Mouse (Mus musculus) neural tube, embryonic 13.5 days (tissue): ENCODE measurements at regions not wholly inside any gene's neighbourhood (a gene's known extent, or its start where the extent isn't known, plus 50 kb on each side); places are given as distances from the start of the nearest gene placed in this dataset.

ENCODE experiments used
- ATAC-seq: fragments of 200-750 bp; cut with Nextera tagmentation; 2 replicates; pipeline ENCODE4 v1.8.0; 2017; ENCODE audit warnings: low read depth, mild to moderate bottlenecking, moderate TSS enrichment, moderate library complexity
- H3K27ac ChIP-seq: fragments of 300-500 bp; sonication (generic); replicated peaks from 2 replicates; pipeline ENCODE4 v1.5.1; 2015; ENCODE audit warnings: moderate library complexity, mild to moderate bottlenecking, inconsistent platforms
- H3K27me3 ChIP-seq: fragments of 300-500 bp; sonication (generic); 2 replicates; pipeline ENCODE4 v1.6.1; 2015; ENCODE audit warnings: mild to moderate bottlenecking, inconsistent platforms
- H3K36me3 ChIP-seq: fragments of 300-500 bp; sonication (generic); 2 replicates; pipeline ENCODE4 v1.6.1; 2015; ENCODE audit warnings: mild to moderate bottlenecking, inconsistent platforms
- H3K4me1 ChIP-seq: fragments of 300-500 bp; sonication (generic); replicated peaks from 2 replicates; pipeline ENCODE4 v1.6.1; 2015; ENCODE audit warnings: inconsistent platforms
- H3K4me2 ChIP-seq: fragments of 300-500 bp; sonication (generic); 2 replicates; pipeline ENCODE4 v1.6.1; 2015; ENCODE audit warnings: inconsistent platforms, mild to moderate bottlenecking, moderate library complexity
- H3K4me3 ChIP-seq: fragments of 300-500 bp; sonication (generic); 2 replicates; pipeline ENCODE4 v1.5.1; 2015; ENCODE audit warnings: mild to moderate bottlenecking, inconsistent platforms
- H3K9ac ChIP-seq: fragments of 300-500 bp; sonication (generic); 2 replicates; pipeline ENCODE4 v1.6.1; 2015; ENCODE audit warnings: moderate library complexity, mild to moderate bottlenecking, inconsistent platforms
- H3K9me3 ChIP-seq: fragments of 300-500 bp; sonication (generic); 2 replicates; pipeline ENCODE4 v1.6.1; 2016; ENCODE audit warnings: inconsistent platforms
- WGBS: fragments of 180-500 bp; shearing (Covaris S2); methylation state at CpG from one replicate; pipeline ENCODE4 v1.1.7; 2015; 5-methylcytosine and 5-hydroxymethylcytosine counted together

- H3K9me3 ChIP-seq, result no peaks in the 10 kb centered on the region
- H3K27ac ChIP-seq, result no peak overlapping the region
- H3K27me3 ChIP-seq, result no peaks in the 10 kb centered on the region
- no peak overlapping the region for H3K4me3 ChIP-seq
- ATAC-seq, result no peak
- H3K4me2 ChIP-seq, result no peak overlapping the region
- peaks cover 7% of the 10 kb centered on the region; the same call in 1 of the 2 replicates for H3K4me1 ChIP-seq
- no peak overlapping the region for H3K9ac ChIP-seq
- 66% methylated on average over 3 of the region's 3 CpGs for WGBS
- no peaks in the 10 kb centered on the region for H3K36me3 ChIP-seq
These were observed 57.7 kb upstream of the Sez6l start for GRCm38 (mm10) chr5:112634701-112635100.

- Histone ChIP-seq H3K27me3 (no peaks in the 10 kb centered on the region), H3K36me3 (no peaks in the 10 kb centered on the region), H3K4me2 (no peak overlapping the region), H3K9me3 (no peaks in the 10 kb centered on the region), H3K4me1 (peaks cover 23% of the 10 kb centered on the region), H3K9ac (no peak overlapping the region), H3K4me3 (no peak overlapping the region), H3K27ac (no peak overlapping the region)
- ATAC-seq, result no peak
- WGBS, result 24% methylated on average over 7 of the region's 7 CpGs
These were observed 54.8 kb upstream of the Sez6l start for GRCm38 (mm10) chr5:112631766-112632165.

GRCm38 (mm10) chr5:112629656-112630055 is 52.7 kb upstream of the Sez6l start:
- Histone ChIP-seq H3K9me3 (no peaks in the 10 kb centered on the region), H3K4me3 (no peak overlapping the region), H3K9ac (no peak overlapping the region), H3K27me3 (no peaks in the 10 kb centered on the region), H3K4me2 (no peak overlapping the region), H3K27ac (no peak overlapping the region), H3K36me3 (no peaks in the 10 kb centered on the region), H3K4me1 (peaks cover 38% of the 10 kb centered on the region)
- 70% methylated on average over 2 of the region's 2 CpGs for WGBS
- no peak for ATAC-seq

- WGBS, result 29% methylated on average over 18 of the region's 18 CpGs
- Histone ChIP-seq H3K27me3 (0 out of 2 replicates have a peak, but pooled peaks cover 2% of the 10 kb centered on the region), H3K36me3 (no peaks in the 10 kb centered on the region), H3K9ac (no peak overlapping the region), H3K4me1 (peaks cover 38% of the 10 kb centered on the region), H3K4me3 (no peak overlapping the region), H3K9me3 (no peaks in the 10 kb centered on the region), H3K27ac (peak overlapping the region; percentile 65), H3K4me2 (no peak overlapping the region)
- no peak for ATAC-seq
These were observed 51.2 kb upstream of the Sez6l start for GRCm38 (mm10) chr5:112628073-112628790.

GRCm38 (mm10) chr5:112627305-112627704 is 50.3 kb upstream of the Sez6l start:
- 38% methylated on average over 14 of the region's 14 CpGs for WGBS
- H3K9me3 ChIP-seq, result no peaks in the 10 kb centered on the region
- ATAC-seq, result peak; percentile 29; the same call in 1 of the 2 replicates
- H3K4me1 ChIP-seq, result peaks cover 38% of the 10 kb centered on the region
- H3K4me2 ChIP-seq, result no peak overlapping the region
- H3K27ac ChIP-seq, result peak overlapping the region; percentile 65
- H3K27me3 ChIP-seq, result 0 out of 2 replicates have a peak, but pooled peaks cover 2% of the 10 kb centered on the region
- no peak overlapping the region for H3K4me3 ChIP-seq
- 0 out of 2 replicates have a peak overlapping the region, but pooled peaks have one; percentile 26 for H3K9ac ChIP-seq
- H3K36me3 ChIP-seq, result no peaks in the 10 kb centered on the region
